Mouse (Mus musculus): ENCODE results near the gene Tnfrsf22. TPM values are rescaled to one million over a fixed set of nuclear protein-coding genes. Genes with fewer than 3 reads are reported as not detected.

The Tnfrsf22 gene
- polyA plus RNA-seq, 1 experiment from 2014 or later: 9.5 TPM

- no peaks in the 10 kb centered on the region for H3K27me3 ChIP-seq (ENCODE audit: control insufficient read depth, insufficient read depth, low read length)
- ATAC-seq (ENCODE audit: low FRiP score) (no peak), DNase-seq (ENCODE audit: low spot score, missing footprints) (no peak)
- H3K4me1 ChIP-seq (ENCODE audit: control insufficient read depth, insufficient read depth, low read length): peaks cover 6% of the 10 kb centered on the region
- H3K9me3 ChIP-seq (ENCODE audit: control insufficient read depth, low read length): no peaks in the 10 kb centered on the region
- H3K27ac ChIP-seq (ENCODE audit: low read depth, low read length): no peak overlapping the region
- no peak overlapping the region for H3K4me3 ChIP-seq (ENCODE audit: low read depth, low read length)
- no peak overlapping the region for H3K4me2 ChIP-seq
- no peak overlapping the region for H3K9ac ChIP-seq (ENCODE audit: low read length)
- no peaks in the 10 kb centered on the region; the same call in 1 of the 2 replicates for H3K36me3 ChIP-seq (ENCODE audit: control insufficient read depth, insufficient read depth, low read length)
- WGBS: 94% methylated on average over 5 of the region's 5 CpGs
Measured at GRCm38 (mm10) chr7:143594865-143595264, 54.6 kb downstream of the Tnfrsf22 start.

GRCm38 (mm10) chr7:143592255-143592654, 57.2 kb downstream of the Tnfrsf22 start:
- H3K4me1 ChIP-seq (ENCODE audit: control insufficient read depth, insufficient read depth, low read length): no peaks in the 10 kb centered on the region
- no peak overlapping the region for H3K4me2 ChIP-seq
- H3K27ac ChIP-seq (ENCODE audit: low read depth, low read length): no peak overlapping the region
- H3K36me3 ChIP-seq (ENCODE audit: control insufficient read depth, insufficient read depth, low read length): peaks cover 8% of the 10 kb centered on the region
- no peak overlapping the region for H3K4me3 ChIP-seq (ENCODE audit: low read depth, low read length)
- no peak for ATAC-seq (ENCODE audit: low FRiP score)
- WGBS: 90% methylated on average over 10 of the region's 10 CpGs
- no peaks in the 10 kb centered on the region for H3K27me3 ChIP-seq (ENCODE audit: control insufficient read depth, insufficient read depth, low read length)
- no peak overlapping the region for H3K9ac ChIP-seq (ENCODE audit: low read length)
- DNase-seq (ENCODE audit: low spot score, missing footprints): no peak
- H3K9me3 ChIP-seq (ENCODE audit: control insufficient read depth, low read length): no peaks in the 10 kb centered on the region

GRCm38 (mm10) chr7:143588006-143588405, 61.5 kb downstream of the Tnfrsf22 start:
- ATAC-seq (ENCODE audit: low FRiP score): no peak
- DNase-seq (ENCODE audit: low spot score, missing footprints): no peak
- Histone ChIP-seq H3K27ac (ENCODE audit: low read depth, low read length) (no peak overlapping the region), H3K4me3 (ENCODE audit: low read depth, low read length) (no peak overlapping the region), H3K4me2 (no peak overlapping the region), H3K27me3 (ENCODE audit: control insufficient read depth, insufficient read depth, low read length) (no peaks in the 10 kb centered on the region), H3K4me1 (ENCODE audit: control insufficient read depth, insufficient read depth, low read length) (no peaks in the 10 kb centered on the region), H3K36me3 (ENCODE audit: control insufficient read depth, insufficient read depth, low read length) (peaks cover 25% of the 10 kb centered on the region), H3K9ac (ENCODE audit: low read length) (no peak overlapping the region), H3K9me3 (ENCODE audit: control insufficient read depth, low read length) (no peaks in the 10 kb centered on the region)
- 95% methylated on average over 4 of the region's 4 CpGs for WGBS

DNA sequence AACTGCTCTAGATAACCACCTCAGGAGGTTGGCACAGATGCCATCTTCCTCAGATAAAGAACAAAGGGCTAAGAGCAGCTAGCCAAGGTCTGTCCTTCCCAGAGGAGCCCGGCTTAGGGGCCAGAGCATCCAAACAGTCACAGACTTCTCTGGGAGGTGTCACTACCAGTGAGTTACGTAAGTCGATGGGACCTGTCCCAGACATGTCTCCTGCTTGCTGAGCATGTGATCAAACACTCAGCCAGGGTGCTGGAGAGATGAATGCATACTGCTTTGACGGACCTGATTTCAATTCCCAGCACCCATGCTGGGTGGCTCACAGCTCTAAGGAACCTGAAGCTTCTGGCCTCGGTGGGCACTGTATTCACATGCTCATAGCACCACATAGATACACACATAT, 61.9 kb downstream of the Tnfrsf22 start:
- no peaks in the 10 kb centered on the region for H3K27me3 ChIP-seq (ENCODE audit: control insufficient read depth, insufficient read depth, low read length)
- 89% methylated on average over 5 of the region's 5 CpGs for WGBS
- ATAC-seq (ENCODE audit: low FRiP score) (no peak), DNase-seq (ENCODE audit: low spot score, missing footprints) (no peak)
- no peaks in the 10 kb centered on the region for H3K4me1 ChIP-seq (ENCODE audit: control insufficient read depth, insufficient read depth, low read length)
- no peak overlapping the region for H3K9ac ChIP-seq (ENCODE audit: low read length)
- H3K36me3 ChIP-seq (ENCODE audit: control insufficient read depth, insufficient read depth, low read length): peaks cover 26% of the 10 kb centered on the region
- no peaks in the 10 kb centered on the region for H3K9me3 ChIP-seq (ENCODE audit: control insufficient read depth, low read length)
- no peak overlapping the region for H3K27ac ChIP-seq (ENCODE audit: low read depth, low read length)
- H3K4me3 ChIP-seq (ENCODE audit: low read depth, low read length): no peak overlapping the region
- H3K4me2 ChIP-seq: no peak overlapping the region

Other genes starting within 250 kb of the Tnfrsf22 start
- 789 and 799 TPM in 2 replicates for gene Cdkn1c, start 188.6 kb downstream of the Tnfrsf22 start, polyA plus RNA-seq (2014; fragmentation: Nextera tagmentation; extraction: Ambion mirVana)
- 0.16 and 0.30 TPM in 2 replicates for gene Slc22a18, start 175.9 kb downstream of the Tnfrsf22 start, polyA plus RNA-seq (2014; fragmentation: Nextera tagmentation; extraction: Ambion mirVana)
- gene Phlda2, start 146.5 kb downstream of the Tnfrsf22 start, polyA plus RNA-seq (2014; fragmentation: Nextera tagmentation; extraction: Ambion mirVana): 0.37 and 0.54 TPM in 2 replicates
- gene Nap1l4, start 100.6 kb downstream of the Tnfrsf22 start, polyA plus RNA-seq (2014; fragmentation: Nextera tagmentation; extraction: Ambion mirVana): 190 and 194 TPM in 2 replicates
- 68.9 and 75.7 TPM in 2 replicates for gene Cars, start 49.6 kb downstream of the Tnfrsf22 start, polyA plus RNA-seq (2014; fragmentation: Nextera tagmentation; extraction: Ambion mirVana)
- gene Tnfrsf26, start 20.9 kb downstream of the Tnfrsf22 start, polyA plus RNA-seq (2014; fragmentation: Nextera tagmentation; extraction: Ambion mirVana): 0.19 and 0.44 TPM in 2 replicates
- gene Tnfrsf23, start 36.2 kb upstream of the Tnfrsf22 start, polyA plus RNA-seq (2014; fragmentation: Nextera tagmentation; extraction: Ambion mirVana): 0.29 and 0.44 TPM in 2 replicates
- 11.2 and 13.0 TPM in 2 replicates for gene Osbpl5, start 107.3 kb upstream of the Tnfrsf22 start, polyA plus RNA-seq (2014; fragmentation: Nextera tagmentation; extraction: Ambion mirVana)
- not detected in 2 replicates for gene Mrgprg, start 117.3 kb upstream of the Tnfrsf22 start, polyA plus RNA-seq (2014; fragmentation: Nextera tagmentation; extraction: Ambion mirVana)
- 2.7 and 3.7 TPM in 2 replicates for gene Mrgpre, start 134.8 kb upstream of the Tnfrsf22 start, polyA plus RNA-seq (2014; fragmentation: Nextera tagmentation; extraction: Ambion mirVana)
- gene Nadsyn1, start 173.2 kb upstream of the Tnfrsf22 start, polyA plus RNA-seq (2014; fragmentation: Nextera tagmentation; extraction: Ambion mirVana): 7.9 and 8.3 TPM in 2 replicates
- gene Dhcr7, start 173.5 kb upstream of the Tnfrsf22 start, polyA plus RNA-seq (2014; fragmentation: Nextera tagmentation; extraction: Ambion mirVana): 88.7 and 89.8 TPM in 2 replicates
- gene Gm498, start 217.2 kb upstream of the Tnfrsf22 start, polyA plus RNA-seq (2014; fragmentation: Nextera tagmentation; extraction: Ambion mirVana): not detected in 2 replicates

Measured in midbrain, embryonic 11.5 days (tissue).